Mouse (Mus musculus) embryo, embryonic 10 days (tissue): ENCODE measurements around the gene Bptf.
"Not testable (repeated sequence)": the region's sequence is repeated elsewhere in the genome, so short reads cannot be mapped to it uniquely, and the experiment has no call there.

Source experiments
- DNase-seq: peaks from one replicate; pipeline ENCODE4 v3.0.0-alpha.2; 2015; ENCODE audit warnings: low spot score

Bptf gene

DNA sequence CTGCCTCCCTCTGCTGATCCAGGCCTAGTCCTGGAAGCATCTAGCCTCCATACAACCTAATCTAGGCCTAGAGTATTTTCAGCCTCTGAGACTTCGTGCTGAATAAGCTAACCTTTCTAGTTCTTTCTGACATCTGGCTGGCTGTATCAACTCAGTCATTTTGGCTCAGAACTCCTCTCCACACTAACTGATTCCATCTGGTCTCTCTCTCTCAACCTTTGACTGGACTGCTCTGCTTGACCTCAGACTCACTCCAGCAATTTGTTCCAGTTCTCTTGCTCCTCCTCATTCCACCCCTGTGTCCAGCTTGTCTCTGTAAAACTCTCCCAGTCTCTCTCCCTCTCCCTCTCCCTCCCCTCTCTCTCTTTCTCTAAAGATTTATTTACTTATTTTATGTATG lies 115.0 kb downstream of the Bptf start:
- peak; percentile 60 for DNase-seq

DNA sequence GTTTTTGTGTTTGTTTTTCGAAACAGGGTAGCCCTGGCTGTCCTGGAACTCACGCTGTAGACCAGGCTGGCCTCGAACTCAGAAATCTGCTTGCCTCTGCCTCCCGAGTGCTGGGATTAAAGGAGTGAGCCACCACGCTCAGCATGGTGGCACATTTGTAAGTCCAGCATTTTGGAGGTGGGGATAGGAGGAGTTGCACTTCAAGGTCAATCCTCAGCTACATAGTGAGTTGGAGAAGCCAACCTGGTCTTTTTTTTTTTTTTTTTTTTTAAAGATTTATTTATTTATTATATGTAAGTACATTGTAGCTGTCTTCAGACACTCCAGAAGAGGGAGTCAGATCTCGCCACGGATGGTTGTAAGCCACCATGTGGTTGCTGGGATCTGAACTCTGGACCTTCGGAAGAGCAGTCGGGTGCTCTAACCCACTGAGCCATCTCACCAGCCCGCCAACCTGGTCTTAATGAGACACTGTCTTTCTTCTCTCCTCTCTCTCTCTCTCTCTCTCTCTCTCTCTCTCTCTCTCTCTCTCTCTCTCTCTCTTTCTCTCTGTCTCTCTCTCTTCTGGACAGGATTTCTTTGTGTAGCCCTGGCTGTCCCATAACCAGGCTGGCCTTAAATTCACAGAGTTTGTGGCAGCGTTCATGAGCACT lies 116.3 kb downstream of the Bptf start:
- not testable (repeated sequence) for DNase-seq

GRCm38 (mm10) chr11:107014597-107015309 lies 117.2 kb downstream of the Bptf start:
- peak; percentile 30 for DNase-seq

DNA sequence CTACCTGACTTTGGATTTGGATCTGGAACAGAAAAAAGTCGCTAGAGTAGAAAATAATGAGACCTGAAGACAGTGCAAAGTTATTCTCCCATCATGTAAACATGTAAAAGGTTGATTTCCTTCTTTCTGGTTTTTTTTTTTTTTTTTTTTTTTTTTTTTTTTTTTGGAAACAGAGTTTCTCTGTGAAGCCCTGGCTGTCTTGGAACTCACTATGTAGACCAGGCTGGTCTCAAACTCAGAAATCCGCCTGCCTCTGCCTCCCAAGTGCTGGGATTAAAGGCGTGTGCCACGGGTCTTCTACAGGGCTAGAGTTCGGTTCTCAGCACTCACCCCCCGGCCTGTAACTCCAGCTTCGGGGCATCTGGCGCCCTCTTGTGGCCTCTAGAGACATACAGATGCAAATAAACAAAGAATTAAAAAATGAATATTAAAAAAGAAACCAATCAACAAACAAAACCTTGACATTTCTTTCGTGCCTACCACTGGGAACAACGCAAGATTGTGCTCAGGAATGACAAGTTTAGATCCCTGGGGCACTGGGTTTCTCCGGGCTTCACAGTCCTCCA lies 117.8 kb downstream of the Bptf start:
- DNase-seq, result no peak

GRCm38 (mm10) chr11:107012324-107013017 lies 119.5 kb downstream of the Bptf start:
- DNase-seq, result peak; percentile 95

DNA sequence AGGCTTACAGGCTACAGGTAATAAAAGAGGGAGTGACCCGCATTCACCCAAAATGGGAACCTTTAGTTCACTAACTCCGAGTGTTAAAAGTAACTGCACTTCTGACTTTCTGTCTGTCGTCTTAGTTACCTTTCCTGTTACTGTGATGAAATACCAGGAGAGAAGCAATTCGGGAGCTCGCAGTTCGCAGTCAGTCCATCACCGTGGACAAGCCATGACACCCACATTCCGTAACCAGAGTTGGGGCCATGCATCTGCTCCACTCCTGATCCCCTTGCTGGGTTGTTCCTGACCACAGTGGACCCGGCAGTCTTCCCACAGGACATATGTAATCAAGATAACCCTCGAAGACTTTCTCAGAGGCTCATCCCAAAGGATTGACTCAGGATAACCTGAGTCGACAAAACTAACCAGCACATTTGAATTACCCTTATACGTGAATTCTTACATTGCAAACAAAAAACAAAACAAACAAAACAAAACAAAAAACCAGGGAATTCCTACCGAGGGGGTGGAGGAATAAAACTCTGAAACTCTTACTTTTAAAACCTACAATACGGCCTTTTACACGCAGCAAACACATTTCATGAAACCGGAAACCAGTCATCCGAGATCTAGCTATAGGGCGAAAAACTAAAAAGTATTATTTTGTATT lies 120.1 kb downstream of the Bptf start:
- no peak for DNase-seq

GRCm38 (mm10) chr11:107011171-107011570 lies 120.8 kb downstream of the Bptf start:
- no peak for DNase-seq

DNA sequence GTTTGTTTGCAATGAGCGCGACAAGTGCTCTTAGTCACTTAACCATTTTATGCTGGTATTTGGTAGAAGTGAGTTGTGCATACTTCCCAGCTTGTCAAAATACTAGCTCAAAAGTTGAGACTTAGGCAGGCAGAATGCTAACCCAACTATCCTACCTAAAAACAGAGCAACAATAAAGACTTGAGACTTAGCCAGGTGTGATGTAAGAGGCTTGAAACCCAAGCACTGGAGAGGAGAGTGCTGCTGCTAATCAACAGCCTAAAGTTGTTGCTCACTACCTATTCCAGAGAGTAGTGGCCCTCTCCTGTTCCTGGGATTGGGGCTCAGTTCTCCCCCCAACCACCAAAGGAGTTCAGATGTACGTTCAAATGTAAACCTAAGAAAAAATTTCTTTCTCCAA lies 121.5 kb downstream of the Bptf start:
- DNase-seq, result no peak

GRCm38 (mm10) chr11:107005538-107005937 lies 126.4 kb downstream of the Bptf start:
- no peak for DNase-seq

- DNase-seq, result peak; percentile 81
These were observed 129.9 kb downstream of the Bptf start for GRCm38 (mm10) chr11:107001760-107002675.

DNA sequence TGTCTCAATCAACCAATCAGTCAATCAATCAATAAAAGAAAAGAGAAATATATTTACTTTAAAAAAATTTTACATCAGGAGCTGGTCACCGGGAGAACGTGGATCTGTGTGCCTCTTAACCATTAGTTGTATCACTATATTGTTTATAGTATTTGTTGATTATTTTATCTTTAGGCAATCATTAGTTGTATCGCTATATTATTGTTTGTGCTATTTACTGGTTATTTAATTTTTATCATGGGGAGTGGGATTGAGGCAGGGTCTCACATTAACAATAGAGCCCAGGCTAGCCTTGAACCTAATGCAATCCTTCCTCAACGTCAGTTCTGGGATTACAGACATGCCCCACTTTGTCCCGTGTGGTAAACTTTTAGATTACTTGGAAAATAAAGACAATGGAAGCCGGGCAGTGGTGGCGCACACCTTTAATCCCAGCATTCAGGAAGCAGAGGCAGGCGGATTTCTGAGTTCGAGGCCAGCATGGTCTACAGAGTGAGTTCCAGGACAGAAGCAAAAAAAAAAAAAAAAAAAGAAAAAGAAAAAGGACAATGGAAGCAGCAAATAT lies 131.9 kb downstream of the Bptf start:
- no peak for DNase-seq

DNA sequence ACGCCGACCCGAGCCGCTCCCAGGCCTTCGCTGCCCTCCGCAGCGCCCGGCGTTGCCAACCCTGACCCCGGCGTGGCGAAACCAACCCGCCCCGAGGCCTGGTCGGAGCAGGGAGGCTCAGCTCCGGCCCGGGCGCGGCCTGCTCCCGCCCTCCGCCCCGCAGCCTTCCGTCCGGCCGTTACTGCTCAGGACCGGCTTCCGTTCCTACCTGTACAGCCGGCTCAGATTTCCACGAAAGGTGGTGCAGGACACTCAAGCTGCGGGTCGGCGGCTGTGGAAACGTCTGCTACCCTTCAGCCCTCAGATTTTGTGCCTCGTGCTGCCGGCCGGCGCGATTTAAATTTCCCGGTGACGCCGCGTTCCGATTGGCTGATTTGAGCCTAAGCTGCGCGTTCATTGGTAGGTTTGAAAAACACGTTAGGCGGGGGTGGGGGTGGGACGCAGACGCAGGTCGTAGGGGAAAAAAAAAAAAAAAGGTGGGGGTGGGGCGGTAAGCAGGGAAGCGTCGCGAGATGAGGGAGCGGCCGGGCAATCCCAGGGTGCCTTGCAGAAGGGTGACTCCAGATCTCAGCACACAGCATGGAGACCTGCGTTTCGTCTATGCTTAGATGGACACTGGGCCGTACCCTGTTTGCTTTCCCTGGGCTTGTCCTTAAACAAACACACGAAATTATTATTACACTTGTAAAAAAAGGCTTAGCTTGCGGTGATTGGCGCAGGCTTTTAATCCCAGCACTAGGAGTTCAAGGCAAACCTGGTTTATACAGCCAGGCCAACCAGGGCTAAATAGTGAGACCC lies 132.6 kb downstream of the Bptf start, which contains the start of gene Kpna2:
TSS of gene Kpna2 (minus strand) at position 391 of the 798 bp plus-strand sequence.
- DNase-seq, result peak; percentile 96

GRCm38 (mm10) chr11:106998651-106999150 lies 133.2 kb downstream of the Bptf start:
- DNase-seq, result peak; percentile 59

- no peak for DNase-seq
These were observed 134.0 kb downstream of the Bptf start for GRCm38 (mm10) chr11:106997976-106998375.

DNA sequence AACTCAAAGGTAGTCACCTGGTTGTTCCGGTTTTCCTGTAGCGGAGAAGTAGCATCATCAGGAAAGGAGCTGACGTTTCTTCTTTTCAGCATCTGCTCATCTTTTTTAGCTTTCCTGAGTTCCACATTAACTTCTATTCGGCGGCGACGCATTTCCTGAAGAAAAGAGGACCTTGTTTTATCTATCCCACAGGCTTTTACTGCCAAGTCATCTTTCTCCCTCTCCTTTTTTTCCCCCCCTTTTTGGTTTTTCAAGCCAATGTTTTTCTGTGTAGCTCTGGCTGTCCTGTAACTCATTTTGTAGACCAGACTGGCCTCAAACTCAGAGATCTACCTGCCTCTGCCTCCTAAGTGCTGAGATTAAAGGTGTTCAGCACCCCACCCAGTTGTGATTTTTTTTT lies 135.4 kb downstream of the Bptf start:
- not testable (repeated sequence) for DNase-seq

DNA sequence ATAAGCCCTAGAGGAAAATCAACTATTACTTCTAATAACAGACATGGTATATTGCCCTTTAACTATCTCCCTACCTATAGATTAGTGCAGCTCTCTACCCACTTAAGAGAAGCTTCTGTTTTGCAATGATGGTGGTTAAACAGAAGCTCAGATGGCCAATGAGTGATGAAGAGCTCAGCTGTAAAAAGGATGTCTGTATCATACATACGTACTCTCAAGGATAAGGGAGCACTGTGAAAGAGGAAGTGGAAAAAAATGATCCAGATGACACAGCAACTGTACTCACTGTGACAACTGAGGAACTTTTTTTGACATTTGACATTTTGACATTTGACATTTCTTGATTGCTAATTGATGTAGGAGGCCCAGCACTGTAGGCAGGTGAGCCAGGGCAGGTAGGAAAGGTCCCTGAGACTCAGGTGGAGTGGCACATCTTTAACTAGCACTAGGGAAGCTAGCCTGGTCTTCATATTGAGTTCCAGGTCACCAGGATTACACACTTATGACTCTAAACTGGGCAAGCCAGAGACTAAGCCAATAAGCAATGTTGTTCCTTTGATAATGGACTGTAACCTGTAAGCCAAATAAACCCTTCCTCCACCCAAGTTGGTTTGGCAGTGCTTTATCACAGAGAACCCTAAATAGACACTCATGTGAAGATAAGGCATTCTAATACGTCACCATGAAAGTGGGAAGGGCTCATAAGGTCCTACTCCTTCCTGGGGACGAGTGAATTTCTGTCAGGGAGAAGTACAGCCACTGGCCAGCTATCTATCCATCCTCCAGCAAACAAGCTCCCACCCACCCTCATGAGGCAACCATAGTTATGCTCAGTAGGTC lies 137.5 kb downstream of the Bptf start:
- no peak for DNase-seq

GRCm38 (mm10) chr11:106987384-106987783 lies 144.5 kb downstream of the Bptf start:
- DNase-seq, result no peak

DNA sequence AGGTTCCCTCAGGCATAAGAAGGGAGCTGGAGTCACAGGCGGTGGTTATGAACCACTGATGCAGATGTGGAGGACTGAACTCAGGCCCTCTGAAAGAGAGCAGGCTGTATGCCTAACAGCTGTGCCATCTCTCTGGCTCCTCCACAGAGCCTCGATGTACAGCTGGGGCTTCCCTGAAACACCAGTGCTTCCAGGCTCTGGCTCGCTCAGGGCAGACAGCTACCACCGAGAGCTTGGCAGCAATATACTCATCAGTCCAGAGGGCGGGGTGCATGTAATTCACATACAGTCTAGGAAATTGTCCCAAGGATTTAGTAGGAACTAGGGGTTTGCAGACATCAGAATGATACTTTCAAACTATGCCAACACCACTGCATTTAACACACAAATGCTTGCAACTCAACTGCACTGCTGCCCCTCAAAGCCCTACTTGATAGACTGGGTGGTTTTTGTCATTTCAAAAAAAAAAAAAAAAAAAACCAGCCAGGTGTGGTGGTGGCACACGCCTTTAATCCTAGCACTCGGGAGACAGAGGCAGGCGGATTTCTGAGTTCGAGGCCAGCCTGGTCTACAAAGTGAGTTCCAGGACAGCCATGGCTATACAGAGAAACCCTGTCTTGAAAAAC lies 145.8 kb downstream of the Bptf start:
- DNase-seq, result not testable (repeated sequence)
